Mouse (Mus musculus) granulocyte monocyte progenitor cell, adult 5-6 weeks (primary cell): ENCODE measurements around the gene Casp8. TPM values are rescaled to one million over a fixed set of nuclear protein-coding genes. Genes with fewer than 3 reads are reported as not detected.
"Not testable (repeated sequence)": the region's sequence is repeated elsewhere in the genome, so short reads cannot be mapped to it uniquely, and the experiment has no call there.

ENCODE experiments used
- ATAC-seq: replicated peaks from 2 replicates; pipeline ENCODE4 v1.8.0; 2016; ENCODE audit warnings: mild to moderate bottlenecking, moderate TSS enrichment, inconsistent platforms; ENCODE audit not compliant: poor library complexity, severe bottlenecking
- total RNA-seq, 2 experiments: library from RNA; stranded (forward) in 1 of 2; stranded (reverse) in 1 of 2; fragments of 200-712, 200-1000 nt in 1 of 2; fragments of >200 nt in 1 of 2; fragmentation: Nextera tagmentation in 1 of 2; gene quantifications; 2 replicates each; pipeline ENCODE4 v1.2.3; 2014 to 2017

Gene Casp8
- total RNA-seq, 2 experiments from 2014 or later, result 119 to 147 TPM

DNA sequence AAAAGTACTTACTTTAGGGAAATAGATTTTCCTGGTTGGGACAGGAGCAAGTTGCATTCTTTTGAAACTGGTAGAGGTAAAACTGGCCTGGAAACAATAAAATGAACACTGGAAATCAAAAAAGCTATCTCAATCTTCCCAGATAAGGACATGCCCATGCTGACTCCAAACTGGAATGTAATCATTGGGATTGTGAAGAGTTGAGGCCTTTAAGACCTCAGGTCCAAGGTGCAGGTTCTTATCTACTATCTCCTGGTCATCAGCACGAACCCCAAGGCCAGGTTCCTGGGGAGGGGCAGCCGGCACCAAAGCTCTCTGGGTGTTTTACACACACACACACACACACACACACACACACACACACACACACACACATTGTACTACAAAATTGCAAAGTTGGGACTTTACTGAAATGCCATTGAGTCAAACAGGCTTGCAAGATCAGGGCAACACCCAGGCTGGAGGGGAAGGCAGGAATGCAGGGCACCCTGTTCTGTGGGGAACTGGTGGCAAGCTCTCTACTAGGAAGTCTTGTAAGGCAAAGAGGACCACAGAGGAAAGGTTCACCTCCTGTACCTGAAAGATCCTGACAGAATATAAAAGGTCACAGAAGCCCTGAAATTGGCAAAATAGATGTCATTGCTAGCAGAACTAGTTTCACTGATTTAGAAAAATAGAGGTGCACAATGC is 96.5 kb downstream of the Casp8 start:
- ATAC-seq, result not testable (repeated sequence)

DNA sequence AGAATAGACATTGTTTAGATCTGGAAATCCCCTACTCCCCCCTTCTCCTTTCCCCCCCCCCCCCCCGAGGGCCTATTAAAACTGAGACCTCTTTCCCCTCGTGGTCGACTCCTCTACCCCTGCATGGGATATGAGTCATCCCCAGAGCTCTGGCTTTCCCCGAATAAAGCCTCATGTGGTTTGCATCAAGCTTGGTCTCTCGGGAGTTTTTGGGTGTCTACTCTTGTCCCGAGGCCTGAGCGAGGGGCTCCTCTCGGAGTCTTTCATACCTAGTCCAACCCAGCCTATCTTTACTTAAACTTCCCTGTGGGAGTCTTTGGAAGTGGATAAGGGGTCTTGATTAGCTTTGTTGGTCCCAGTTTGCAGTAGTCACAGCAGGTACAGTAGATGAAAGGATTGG is 97.2 kb downstream of the Casp8 start:
- not testable (repeated sequence) for ATAC-seq

Other genes starting within 250 kb of the Casp8 start
- 14.9 and 25.2 TPM in 2 replicates for gene Fam126b, start 209.1 kb upstream of the Casp8 start, total RNA-seq (2014; fragmentation: Nextera tagmentation)
- gene Fam126b, start 209.1 kb upstream of the Casp8 start, total RNA-seq (2017), result 14.6 and 20.2 TPM in 2 replicates
- 120 and 177 TPM in 2 replicates for gene Ndufb3, start 209.0 kb upstream of the Casp8 start, total RNA-seq (2014; fragmentation: Nextera tagmentation)
- 62.3 and 124 TPM in 2 replicates for gene Ndufb3, start 209.0 kb upstream of the Casp8 start, total RNA-seq (2017)
- not detected in 2 replicates for gene Als2cr12, start 99.4 kb upstream of the Casp8 start, total RNA-seq (2014; fragmentation: Nextera tagmentation)
- gene Als2cr12, start 99.4 kb upstream of the Casp8 start, total RNA-seq (2017), result not detected in 2 replicates
- 81.6 and 114 TPM in 2 replicates for gene Cflar, start 83.9 kb upstream of the Casp8 start, total RNA-seq (2014; fragmentation: Nextera tagmentation)
- 95.6 and 100 TPM in 2 replicates for gene Cflar, start 83.9 kb upstream of the Casp8 start, total RNA-seq (2017)
- gene Trak2, start 178.1 kb downstream of the Casp8 start, total RNA-seq (2014; fragmentation: Nextera tagmentation), result 14.5 and 20.0 TPM in 2 replicates
- gene Trak2, start 178.1 kb downstream of the Casp8 start, total RNA-seq (2017), result 18.6 and 20.1 TPM in 2 replicates
- 15.4 and 15.5 TPM in 2 replicates for gene Stradb, start 178.1 kb downstream of the Casp8 start, total RNA-seq (2014; fragmentation: Nextera tagmentation)
- 8.7 and 16.2 TPM in 2 replicates for gene Stradb, start 178.1 kb downstream of the Casp8 start, total RNA-seq (2017)